Mouse (Mus musculus): ENCODE data around the gene Mob1b. TPM values are rescaled to one million over a fixed set of nuclear protein-coding genes. Genes with fewer than 3 reads are reported as not detected.
A peak's percentile ranks its signal among the peaks of the same experiment; 100 is the strongest.

The Mob1b gene
- polyA plus RNA-seq, 1 experiment = 22.6 TPM

DNA sequence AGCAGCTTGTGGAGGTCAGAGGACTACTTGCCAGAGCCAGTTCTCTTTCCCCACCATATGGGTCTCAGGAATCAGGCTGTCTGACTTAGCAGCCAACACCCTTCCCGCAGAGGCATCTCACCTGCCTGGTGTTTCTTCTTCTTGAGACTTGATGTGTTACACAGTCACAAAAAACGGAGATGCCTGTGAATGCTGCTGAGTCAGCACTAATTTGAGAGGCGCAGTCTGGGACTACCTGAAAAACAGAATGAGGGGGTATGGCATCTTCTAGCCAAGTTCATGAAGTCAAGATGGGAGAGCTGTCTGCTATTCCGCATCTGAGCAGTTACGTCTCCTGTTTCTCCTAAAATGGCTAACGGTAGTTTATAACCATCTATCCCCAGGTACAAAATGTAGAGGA, 40.1 kb upstream of the Mob1b start:
- peaks cover 4% of the 10 kb centered on the region for H3K4me1 ChIP-seq (ENCODE audit: control insufficient read depth, insufficient read depth, low read length)
- no peak overlapping the region for H3K9ac ChIP-seq (ENCODE audit: low read depth, poor library complexity, severe bottlenecking)
- no peak overlapping the region for H3K27ac ChIP-seq (ENCODE audit: insufficient read depth, low read length)
- H3K36me3 ChIP-seq (ENCODE audit: control insufficient read depth, insufficient read depth, low read length, poor library complexity, severe bottlenecking) = no peaks in the 10 kb centered on the region
- no peak overlapping the region for H3K4me3 ChIP-seq (ENCODE audit: low read depth, low read length)
- TF ChIP-seq EP300 (IDR thresholded peaks at IDR 0.05; ENCODE audit: insufficient read depth, low read depth, low read length) (no peak), CTCF (IDR thresholded peaks at IDR 0.05; ENCODE audit: low read depth, low read length) (no peak), POLR2A (IDR thresholded peaks at IDR 0.05; ENCODE audit: insufficient read depth, low read length) (no peak)
- no peaks in the 10 kb centered on the region for H3K9me3 ChIP-seq (replicated peaks; ENCODE audit: control insufficient read depth, insufficient read depth, low read length, poor library complexity, severe bottlenecking)
- no peaks in the 10 kb centered on the region; the same call in none of the 2 replicates for H3K27me3 ChIP-seq (ENCODE audit: control insufficient read depth, insufficient read depth, low read length, poor library complexity, severe bottlenecking)

GRCm38 (mm10) chr5:88683706-88684105, 36.9 kb upstream of the Mob1b start:
- Histone ChIP-seq H3K4me3 (ENCODE audit: low read depth, low read length) (no peak overlapping the region), H3K9me3 (replicated peaks; ENCODE audit: control insufficient read depth, insufficient read depth, low read length, poor library complexity, severe bottlenecking) (no peaks in the 10 kb centered on the region), H3K9ac (ENCODE audit: low read depth, poor library complexity, severe bottlenecking) (no peak overlapping the region), H3K36me3 (ENCODE audit: control insufficient read depth, insufficient read depth, low read length, poor library complexity, severe bottlenecking) (no peaks in the 10 kb centered on the region), H3K4me1 (ENCODE audit: control insufficient read depth, insufficient read depth, low read length) (peaks cover 4% of the 10 kb centered on the region), H3K27ac (ENCODE audit: insufficient read depth, low read length) (no peak overlapping the region), H3K27me3 (ENCODE audit: control insufficient read depth, insufficient read depth, low read length, poor library complexity, severe bottlenecking) (no peaks in the 10 kb centered on the region; the same call in 1 of the 2 replicates)
- TF ChIP-seq POLR2A (IDR thresholded peaks at IDR 0.05; ENCODE audit: insufficient read depth, low read length) (no peak), EP300 (IDR thresholded peaks at IDR 0.05; ENCODE audit: insufficient read depth, low read depth, low read length) (no peak), CTCF (IDR thresholded peaks at IDR 0.05; ENCODE audit: low read depth, low read length) (no peak)

GRCm38 (mm10) chr5:88684226-88684625, 36.4 kb upstream of the Mob1b start:
- TF ChIP-seq CTCF (IDR thresholded peaks at IDR 0.05; ENCODE audit: low read depth, low read length) = no peak
- no peak for TF ChIP-seq EP300 (IDR thresholded peaks at IDR 0.05; ENCODE audit: insufficient read depth, low read depth, low read length)
- TF ChIP-seq POLR2A (IDR thresholded peaks at IDR 0.05; ENCODE audit: insufficient read depth, low read length) = no peak
- Histone ChIP-seq H3K36me3 (ENCODE audit: control insufficient read depth, insufficient read depth, low read length, poor library complexity, severe bottlenecking) (no peaks in the 10 kb centered on the region), H3K9me3 (replicated peaks; ENCODE audit: control insufficient read depth, insufficient read depth, low read length, poor library complexity, severe bottlenecking) (no peaks in the 10 kb centered on the region), H3K4me3 (ENCODE audit: low read depth, low read length) (no peak overlapping the region), H3K27ac (ENCODE audit: insufficient read depth, low read length) (no peak overlapping the region), H3K4me1 (ENCODE audit: control insufficient read depth, insufficient read depth, low read length) (peaks cover 1% of the 10 kb centered on the region), H3K9ac (ENCODE audit: low read depth, poor library complexity, severe bottlenecking) (no peak overlapping the region), H3K27me3 (ENCODE audit: control insufficient read depth, insufficient read depth, low read length, poor library complexity, severe bottlenecking) (no peaks in the 10 kb centered on the region; the same call in 1 of the 2 replicates)

DNA sequence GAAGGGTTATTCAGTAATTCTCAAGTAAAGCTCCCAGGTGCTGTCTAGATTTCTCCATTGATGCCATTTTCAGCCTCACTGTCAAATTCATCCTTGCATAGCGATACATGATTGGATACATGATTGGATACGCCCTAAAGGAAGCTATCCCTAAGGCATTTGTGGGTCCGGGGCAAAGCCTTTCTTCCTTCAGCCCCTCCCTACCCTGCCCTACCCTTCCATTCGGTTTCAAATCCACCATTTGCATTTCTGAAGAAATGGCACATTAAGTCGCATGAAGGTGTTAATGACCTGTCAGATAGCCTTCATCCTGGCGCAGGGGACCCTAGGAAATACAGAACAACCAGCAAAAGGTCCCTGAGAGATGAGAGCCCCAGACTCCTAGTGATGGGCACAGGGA, 35.3 kb upstream of the Mob1b start:
- Histone ChIP-seq H3K27ac (ENCODE audit: insufficient read depth, low read length) (no peak overlapping the region), H3K4me3 (ENCODE audit: low read depth, low read length) (no peak overlapping the region), H3K9ac (ENCODE audit: low read depth, poor library complexity, severe bottlenecking) (no peak overlapping the region), H3K9me3 (replicated peaks; ENCODE audit: control insufficient read depth, insufficient read depth, low read length, poor library complexity, severe bottlenecking) (no peaks in the 10 kb centered on the region), H3K27me3 (ENCODE audit: control insufficient read depth, insufficient read depth, low read length, poor library complexity, severe bottlenecking) (no peaks in the 10 kb centered on the region; the same call in 1 of the 2 replicates), H3K4me1 (ENCODE audit: control insufficient read depth, insufficient read depth, low read length) (peaks cover 1% of the 10 kb centered on the region), H3K36me3 (ENCODE audit: control insufficient read depth, insufficient read depth, low read length, poor library complexity, severe bottlenecking) (no peaks in the 10 kb centered on the region)
- TF ChIP-seq POLR2A (IDR thresholded peaks at IDR 0.05; ENCODE audit: insufficient read depth, low read length) = no peak
- 0 out of 2 replicates have a peak, but pooled peaks have one; percentile 33 for TF ChIP-seq EP300 (IDR thresholded peaks at IDR 0.05; ENCODE audit: insufficient read depth, low read depth, low read length)

GRCm38 (mm10) chr5:88685745-88686299, 34.8 kb upstream of the Mob1b start:
- H3K36me3 ChIP-seq (ENCODE audit: control insufficient read depth, insufficient read depth, low read length, poor library complexity, severe bottlenecking) = no peaks in the 10 kb centered on the region
- TF ChIP-seq CTCF (IDR thresholded peaks at IDR 0.05; ENCODE audit: low read depth, low read length) (no peak), EP300 (IDR thresholded peaks at IDR 0.05; ENCODE audit: insufficient read depth, low read depth, low read length) (no peak), POLR2A (IDR thresholded peaks at IDR 0.05; ENCODE audit: insufficient read depth, low read length) (no peak)
- no peaks in the 10 kb centered on the region; the same call in 1 of the 2 replicates for H3K27me3 ChIP-seq (ENCODE audit: control insufficient read depth, insufficient read depth, low read length, poor library complexity, severe bottlenecking)
- H3K4me3 ChIP-seq (ENCODE audit: low read depth, low read length) = no peak overlapping the region
- no peaks in the 10 kb centered on the region for H3K9me3 ChIP-seq (replicated peaks; ENCODE audit: control insufficient read depth, insufficient read depth, low read length, poor library complexity, severe bottlenecking)
- no peak overlapping the region for H3K27ac ChIP-seq (ENCODE audit: insufficient read depth, low read length)
- H3K4me1 ChIP-seq (ENCODE audit: control insufficient read depth, insufficient read depth, low read length) = peaks cover 1% of the 10 kb centered on the region
- H3K9ac ChIP-seq (ENCODE audit: low read depth, poor library complexity, severe bottlenecking) = no peak overlapping the region

DNA sequence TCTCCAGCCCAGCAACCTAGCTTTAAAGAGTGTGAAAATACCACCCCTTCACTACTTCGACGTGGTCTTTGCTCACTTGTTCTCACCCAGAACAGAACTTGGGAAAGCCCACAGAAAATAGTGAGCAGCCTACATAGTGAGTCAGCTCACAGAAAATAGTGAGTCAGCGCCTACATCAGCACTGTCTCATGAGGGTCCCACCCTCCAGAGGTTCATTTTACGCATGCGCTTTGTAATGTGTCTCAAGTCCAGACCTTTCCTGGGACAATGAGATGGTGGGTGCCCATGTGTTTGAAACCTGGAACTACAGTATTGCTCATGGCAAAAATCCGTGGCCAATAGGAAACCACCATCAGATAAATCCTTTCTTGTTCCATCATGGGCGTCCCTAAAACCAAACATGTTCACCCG, 32.7 kb upstream of the Mob1b start:
- Histone ChIP-seq H3K4me3 (ENCODE audit: low read depth, low read length) (no peak overlapping the region), H3K27me3 (ENCODE audit: control insufficient read depth, insufficient read depth, low read length, poor library complexity, severe bottlenecking) (no peaks in the 10 kb centered on the region), H3K9ac (ENCODE audit: low read depth, poor library complexity, severe bottlenecking) (no peak overlapping the region), H3K4me1 (ENCODE audit: control insufficient read depth, insufficient read depth, low read length) (peaks cover 1% of the 10 kb centered on the region), H3K36me3 (ENCODE audit: control insufficient read depth, insufficient read depth, low read length, poor library complexity, severe bottlenecking) (no peaks in the 10 kb centered on the region), H3K9me3 (replicated peaks; ENCODE audit: control insufficient read depth, insufficient read depth, low read length, poor library complexity, severe bottlenecking) (no peaks in the 10 kb centered on the region), H3K27ac (ENCODE audit: insufficient read depth, low read length) (no peak overlapping the region)
- TF ChIP-seq EP300 (IDR thresholded peaks at IDR 0.05; ENCODE audit: insufficient read depth, low read depth, low read length) (no peak), CTCF (IDR thresholded peaks at IDR 0.05; ENCODE audit: low read depth, low read length) (no peak), POLR2A (IDR thresholded peaks at IDR 0.05; ENCODE audit: insufficient read depth, low read length) (no peak)
